Mouse (Mus musculus): ENCODE measurements around the gene Tmem14a. TPM values are rescaled to one million over a fixed set of nuclear protein-coding genes. Genes with fewer than 3 reads are reported as not detected.
A peak's percentile ranks its signal among the peaks of the same experiment; 100 is the strongest.
"Not testable (repeated sequence)": the region's sequence is repeated elsewhere in the genome, so short reads cannot be mapped to it uniquely, and the experiment has no call there.

Gene Tmem14a
- total and polyA plus RNA-seq, 2 experiments from 2014 or later, result 10.0 to 24.4 TPM

DNA sequence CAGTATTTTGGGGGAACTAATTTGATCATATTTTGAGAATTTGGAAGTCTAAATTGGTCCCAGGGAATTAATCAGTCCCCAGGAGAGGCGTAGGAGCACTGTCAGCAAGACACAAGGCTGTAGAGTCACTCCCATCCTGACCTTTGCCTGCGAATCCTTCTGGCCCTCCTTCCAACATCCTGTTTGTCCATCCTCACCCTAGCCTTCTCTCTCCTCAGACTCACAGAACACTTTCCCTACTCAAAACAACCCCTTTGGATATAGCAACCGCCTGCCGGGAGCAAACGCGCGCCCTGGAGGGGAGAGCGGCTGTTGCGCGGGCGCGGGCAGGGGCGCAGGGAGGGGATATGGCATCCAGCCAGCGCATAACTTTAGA, 53.7 kb downstream of the Tmem14a start:
- WGBS, result 26% methylated on average over 14 of the region's 14 CpGs
- no peak for DNase-seq (ENCODE audit: low spot score)

DNA sequence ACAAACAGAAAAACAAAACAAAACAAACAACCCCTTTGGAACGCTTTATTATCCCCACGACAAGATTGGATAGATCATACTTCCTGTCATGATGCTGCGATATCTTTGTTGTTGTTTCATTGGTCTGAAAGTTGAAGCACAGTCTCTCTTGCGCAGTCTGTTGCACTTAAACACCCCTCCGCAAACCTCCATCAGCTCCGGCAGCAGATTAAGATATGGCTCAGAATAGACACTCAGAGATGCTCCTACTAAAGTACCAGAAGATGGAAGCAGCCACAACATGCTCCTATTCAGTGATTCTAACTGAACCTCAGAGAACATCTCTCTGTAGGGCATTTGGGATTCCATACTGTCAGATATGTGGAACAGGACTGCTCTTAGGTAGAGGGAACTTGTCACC, 54.7 kb downstream of the Tmem14a start:
- Histone ChIP-seq H3K27ac (ENCODE audit: low read depth, low read length) (no peak overlapping the region), H3K4me2 (ENCODE audit: low read depth, low read length, poor library complexity, severe bottlenecking) (no peak overlapping the region), H3K9me3 (ENCODE audit: low read length) (no peaks in the 10 kb centered on the region), H3K9ac (replicated peaks; ENCODE audit: low read length, poor library complexity, severe bottlenecking) (no peak overlapping the region), H3K36me3 (ENCODE audit: insufficient read depth, low read length) (no peaks in the 10 kb centered on the region), H3K4me1 (ENCODE audit: insufficient read depth, low read length) (no peaks in the 10 kb centered on the region), H3K27me3 (ENCODE audit: insufficient read depth, low read length) (no peaks in the 10 kb centered on the region), H3K4me3 (ENCODE audit: low read depth, low read length) (no peak overlapping the region)
- no peak for DNase-seq (ENCODE audit: low spot score)
- 92% methylated on average over 6 of the region's 6 CpGs for WGBS
- no peak for ATAC-seq (ENCODE audit: low FRiP score)
- TF ChIP-seq CTCF (IDR thresholded peaks at IDR 0.05), result no peak

More for the DNA sequence above, 53.7 kb downstream of the Tmem14a start:
- Histone ChIP-seq H3K9ac (replicated peaks; ENCODE audit: low read length, poor library complexity, severe bottlenecking) (no peak overlapping the region), H3K4me1 (ENCODE audit: insufficient read depth, low read length) (no peaks in the 10 kb centered on the region), H3K4me2 (ENCODE audit: low read depth, low read length, poor library complexity, severe bottlenecking) (peak overlapping the region; percentile 39), H3K4me3 (ENCODE audit: low read depth, low read length) (no peak overlapping the region), H3K9me3 (ENCODE audit: low read length) (no peaks in the 10 kb centered on the region), H3K36me3 (ENCODE audit: insufficient read depth, low read length) (no peaks in the 10 kb centered on the region), H3K27me3 (ENCODE audit: insufficient read depth, low read length) (no peaks in the 10 kb centered on the region), H3K27ac (ENCODE audit: low read depth, low read length) (no peak overlapping the region)
- no peak for TF ChIP-seq CTCF (IDR thresholded peaks at IDR 0.05)
- ATAC-seq (ENCODE audit: low FRiP score), result no peak

DNA sequence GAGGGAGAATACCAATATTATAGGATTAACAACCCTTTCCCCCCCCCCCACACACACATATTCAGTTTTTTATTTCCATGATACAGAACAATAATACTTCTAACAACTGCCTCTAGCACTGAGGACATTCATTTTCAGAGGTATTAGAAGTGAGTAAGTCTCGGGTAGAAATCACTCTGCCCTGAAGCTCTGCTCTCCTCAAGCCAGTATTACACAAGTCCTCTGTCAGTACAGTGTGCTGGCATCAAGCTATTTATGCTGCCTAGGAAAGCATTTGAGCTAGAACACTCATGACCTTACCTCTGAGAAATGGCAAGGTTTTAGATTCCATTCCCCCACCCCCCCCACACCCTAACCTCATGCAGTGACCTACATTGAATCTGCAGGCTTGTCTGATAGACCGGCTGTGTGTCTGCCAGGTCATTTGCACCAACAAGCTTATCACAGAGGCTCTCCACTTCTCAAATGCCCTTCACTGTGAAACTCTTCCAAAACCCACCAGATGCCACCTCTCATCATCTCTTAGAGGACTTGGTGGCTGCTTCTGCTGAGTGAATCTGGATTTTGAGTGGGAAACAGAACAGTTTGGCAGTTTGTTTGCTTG, 56.2 kb downstream of the Tmem14a start:
- H3K27ac ChIP-seq (ENCODE audit: low read depth, low read length), result no peak overlapping the region
- no peaks in the 10 kb centered on the region for H3K27me3 ChIP-seq (ENCODE audit: insufficient read depth, low read length)
- TF ChIP-seq CTCF (IDR thresholded peaks at IDR 0.05), result no peak
- ATAC-seq (ENCODE audit: low FRiP score) (no peak), DNase-seq (ENCODE audit: low spot score) (no peak)
- H3K4me3 ChIP-seq (ENCODE audit: low read depth, low read length), result no peak overlapping the region
- no peak overlapping the region for H3K4me2 ChIP-seq (ENCODE audit: low read depth, low read length, poor library complexity, severe bottlenecking)
- no peaks in the 10 kb centered on the region for H3K36me3 ChIP-seq (ENCODE audit: insufficient read depth, low read length)
- H3K4me1 ChIP-seq (ENCODE audit: insufficient read depth, low read length), result no peaks in the 10 kb centered on the region
- no peaks in the 10 kb centered on the region for H3K9me3 ChIP-seq (ENCODE audit: low read length)
- no peak overlapping the region for H3K9ac ChIP-seq (replicated peaks; ENCODE audit: low read length, poor library complexity, severe bottlenecking)
- 73% methylated on average over 2 of the region's 2 CpGs for WGBS

DNA sequence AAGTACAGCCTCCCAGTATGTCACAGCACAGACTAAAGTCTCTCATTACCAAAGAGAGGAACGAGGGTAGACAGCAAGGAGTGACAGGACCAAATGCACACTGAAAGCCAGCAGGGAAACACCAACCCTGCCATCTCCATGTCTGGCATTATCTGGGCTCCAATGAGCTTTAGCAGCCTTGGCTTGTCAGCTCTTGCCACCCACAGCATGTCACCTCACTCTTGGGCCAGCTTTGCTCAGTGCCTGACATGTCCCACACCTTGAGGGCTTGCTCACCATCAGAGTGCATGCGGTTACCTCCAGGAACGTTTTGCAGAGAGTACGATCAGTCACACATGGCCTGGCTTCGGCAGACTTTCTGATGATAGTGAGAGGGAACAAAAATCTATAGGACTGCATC, 57.0 kb downstream of the Tmem14a start:
- H3K36me3 ChIP-seq (ENCODE audit: insufficient read depth, low read length); ATAC-seq (ENCODE audit: low FRiP score): not testable (repeated sequence)
- WGBS, result 90% methylated on average over 5 of the region's 5 CpGs

DNA sequence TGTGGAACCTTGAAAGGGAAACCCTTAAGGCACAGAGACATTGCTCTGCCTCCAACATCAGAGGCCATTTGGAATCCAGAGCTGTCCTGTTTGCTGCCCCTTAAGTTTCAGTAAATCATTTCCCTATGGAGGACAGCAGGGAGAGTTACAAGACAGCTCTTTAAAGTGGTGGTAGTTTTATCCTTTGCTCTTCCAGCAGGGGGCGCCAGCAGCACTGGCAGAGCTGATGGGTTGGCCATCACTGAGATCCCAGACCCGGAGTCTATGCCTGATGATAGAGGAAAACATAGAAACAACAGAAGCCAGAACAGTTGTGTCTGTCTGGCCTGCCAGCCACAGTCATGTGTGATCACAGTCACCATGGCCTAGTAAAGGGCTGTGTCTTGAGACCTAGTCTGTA, 57.8 kb downstream of the Tmem14a start:
- H3K9me3 ChIP-seq (ENCODE audit: low read length); H3K4me3 ChIP-seq (ENCODE audit: low read depth, low read length); H3K4me2 ChIP-seq (ENCODE audit: low read depth, low read length, poor library complexity, severe bottlenecking); DNase-seq (ENCODE audit: low spot score); ATAC-seq (ENCODE audit: low FRiP score); H3K4me1 ChIP-seq (ENCODE audit: insufficient read depth, low read length); H3K36me3 ChIP-seq (ENCODE audit: insufficient read depth, low read length); H3K27me3 ChIP-seq (ENCODE audit: insufficient read depth, low read length); H3K9ac ChIP-seq (replicated peaks; ENCODE audit: low read length, poor library complexity, severe bottlenecking); H3K27ac ChIP-seq (ENCODE audit: low read depth, low read length): not testable (repeated sequence)
- 31% methylated on average over 2 of the region's 2 CpGs for WGBS

More for the DNA sequence above, 57.0 kb downstream of the Tmem14a start:
- H3K9ac ChIP-seq (replicated peaks; ENCODE audit: low read length, poor library complexity, severe bottlenecking); H3K27ac ChIP-seq (ENCODE audit: low read depth, low read length); H3K4me2 ChIP-seq (ENCODE audit: low read depth, low read length, poor library complexity, severe bottlenecking); DNase-seq (ENCODE audit: low spot score); H3K27me3 ChIP-seq (ENCODE audit: insufficient read depth, low read length); H3K9me3 ChIP-seq (ENCODE audit: low read length); H3K4me1 ChIP-seq (ENCODE audit: insufficient read depth, low read length); H3K4me3 ChIP-seq (ENCODE audit: low read depth, low read length): not testable (repeated sequence)

Other genes with a start within 250 kb of the Tmem14a start
- 2.1 and 2.5 TPM in 2 replicates for gene Tram2, start 139.3 kb upstream of the Tmem14a start, total RNA-seq (2014; rRNA removed)
- gene Tram2, start 139.3 kb upstream of the Tmem14a start, polyA plus RNA-seq (2015; fragmentation: Nextera tagmentation; extraction: Ambion mirVana), result 1.4 and 1.5 TPM in 2 replicates
- gene Gsta3, start 22.0 kb downstream of the Tmem14a start, total RNA-seq (2014; rRNA removed), result 0.76 TPM in 1 of 2 replicates, not detected in the other
- gene Gsta3, start 22.0 kb downstream of the Tmem14a start, polyA plus RNA-seq (2015; fragmentation: Nextera tagmentation; extraction: Ambion mirVana), result 0.52 and 0.53 TPM in 2 replicates
- gene Khdc1a, start 131.1 kb downstream of the Tmem14a start, total RNA-seq (2014; rRNA removed), result not detected in 2 replicates
- not detected in 2 replicates for gene Khdc1a, start 131.1 kb downstream of the Tmem14a start, polyA plus RNA-seq (2015; fragmentation: Nextera tagmentation; extraction: Ambion mirVana)
- gene Khdc1c, start 149.8 kb downstream of the Tmem14a start, total RNA-seq (2014; rRNA removed), result not detected in 2 replicates
- not detected in 2 replicates for gene Khdc1c, start 149.8 kb downstream of the Tmem14a start, polyA plus RNA-seq (2015; fragmentation: Nextera tagmentation; extraction: Ambion mirVana)
- gene Khdc1b, start 165.0 kb downstream of the Tmem14a start, total RNA-seq (2014; rRNA removed), result not detected in 2 replicates
- 0.11 TPM in 1 of 2 replicates, not detected in the other for gene Khdc1b, start 165.0 kb downstream of the Tmem14a start, polyA plus RNA-seq (2015; fragmentation: Nextera tagmentation; extraction: Ambion mirVana)

Measured in midbrain, postnatal 0 days (tissue).